Mouse (Mus musculus): ENCODE measurements around the gene Dpm3.

Gene Dpm3

DNA sequence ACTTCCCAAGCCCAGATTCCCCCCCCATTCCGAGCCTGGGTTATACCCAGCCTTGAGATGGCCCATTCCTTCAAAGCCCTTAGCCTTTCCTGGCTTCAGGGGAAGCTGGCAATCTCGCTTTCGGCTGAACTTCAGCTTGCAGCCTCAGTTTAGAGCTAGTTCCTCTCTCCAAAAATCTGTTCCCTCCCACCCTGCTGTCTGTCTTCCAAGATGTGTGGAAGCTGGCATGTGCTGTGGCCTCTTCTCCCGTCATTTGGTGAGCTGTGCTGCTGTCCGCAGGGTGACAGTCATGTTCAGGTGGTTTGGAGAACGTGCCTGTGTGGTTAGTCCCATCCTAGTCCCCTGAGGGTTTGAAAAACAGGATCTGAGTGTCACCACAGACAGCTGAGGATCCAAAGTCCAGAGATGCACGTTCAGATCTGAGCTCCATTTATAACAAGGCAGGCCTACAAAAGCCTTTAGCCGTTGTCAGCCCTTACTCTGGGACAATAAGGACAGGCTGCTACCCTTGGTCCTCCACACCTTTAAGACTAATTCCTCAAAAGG is 36.6 kb downstream of the Dpm3 start:
- DNase-seq: no peak

DNA sequence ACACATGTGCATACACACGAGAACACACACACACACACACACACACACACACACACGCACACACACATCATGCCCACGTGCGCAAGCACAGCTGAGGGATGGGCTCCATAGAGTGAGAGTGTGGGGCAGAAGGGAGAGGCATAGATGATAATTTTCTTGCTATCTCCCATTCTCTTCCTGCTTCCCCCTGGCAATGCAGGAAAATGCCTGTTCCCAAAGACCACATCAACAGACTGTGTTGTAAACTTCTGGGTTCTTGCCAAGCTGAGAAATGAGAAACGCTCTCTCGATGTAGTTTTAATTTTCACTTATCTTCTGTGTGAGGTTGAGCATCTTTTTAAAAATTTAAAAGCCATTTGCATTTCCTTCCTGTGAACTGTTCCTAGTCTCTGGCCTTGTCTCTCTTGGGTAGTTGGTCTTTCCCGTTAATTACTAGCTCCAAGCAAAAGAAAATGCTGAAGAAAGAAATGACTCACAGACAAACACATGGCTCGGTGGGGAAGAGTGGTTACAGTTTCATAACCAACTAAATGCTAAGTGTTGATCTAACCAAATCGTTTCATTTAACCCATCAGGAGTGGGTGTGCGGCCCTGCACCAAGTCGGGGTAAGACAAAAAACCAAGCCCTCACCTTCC is 37.7 kb downstream of the Dpm3 start:
- DNase-seq: peak in 1 of 2 experiments; percentile 23

DNA sequence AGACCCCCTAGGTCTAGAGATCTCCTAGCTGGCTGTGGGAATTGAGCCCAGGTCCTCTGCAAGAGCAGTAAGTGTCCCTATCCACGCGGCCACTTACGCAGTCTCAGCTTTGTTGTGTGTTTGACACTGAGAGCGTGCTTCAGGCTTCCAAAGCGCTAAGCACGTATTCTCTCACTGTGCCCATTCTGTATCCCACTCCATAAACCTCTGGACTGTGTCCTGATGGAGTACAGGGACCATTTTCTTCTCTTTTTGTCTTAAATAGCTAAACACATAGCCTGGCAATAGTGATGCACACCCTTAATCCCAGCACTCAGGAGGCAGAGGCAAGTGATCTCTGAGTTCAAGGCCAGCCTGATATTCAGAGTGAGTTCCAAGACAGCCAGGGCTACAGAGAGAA is 39.8 kb downstream of the Dpm3 start:
- DNase-seq: no peak

DNA sequence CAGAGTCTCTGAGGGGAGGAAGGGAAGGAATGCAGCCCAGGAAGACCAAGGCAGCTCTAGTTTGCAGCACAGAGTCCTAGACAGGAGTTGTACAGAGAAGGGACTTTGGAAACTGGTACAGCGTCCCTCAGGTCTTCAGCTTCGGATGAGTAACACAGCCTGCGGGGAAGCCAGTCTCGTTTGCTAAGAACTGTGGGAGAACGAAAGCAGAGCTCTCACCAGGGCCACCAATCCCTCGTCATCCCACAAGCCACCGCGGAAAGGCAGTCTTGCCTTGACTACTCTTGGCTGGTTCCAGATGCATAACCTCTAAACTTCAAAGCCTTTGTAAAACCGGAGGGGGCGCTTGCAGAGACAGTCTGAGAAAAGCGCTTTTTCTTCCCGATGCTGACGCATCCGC is 40.3 kb downstream of the Dpm3 start:
- DNase-seq: peak in 1 of 2 experiments; percentile 25

DNA sequence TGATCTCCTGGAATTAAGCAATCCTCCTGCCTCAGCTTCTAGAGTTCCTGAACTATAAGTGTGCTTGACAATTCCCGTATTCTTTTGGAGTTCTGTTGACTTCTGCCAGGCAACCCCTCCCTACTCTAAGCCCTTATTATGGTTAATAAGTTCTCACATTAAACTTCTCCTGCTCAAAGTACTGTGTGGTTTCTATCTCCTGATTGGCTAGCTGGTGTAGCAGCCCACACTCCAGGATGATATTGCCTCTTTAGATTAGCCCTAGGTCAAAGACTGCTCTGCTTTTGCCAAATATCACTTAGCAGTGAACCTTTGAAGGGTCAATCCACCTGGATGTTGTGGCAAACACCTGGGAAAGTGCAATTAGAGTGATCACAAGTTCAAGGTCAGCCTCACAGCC is 40.9 kb downstream of the Dpm3 start:
- peak in 1 of 2 experiments; percentile 33 for DNase-seq

DNA sequence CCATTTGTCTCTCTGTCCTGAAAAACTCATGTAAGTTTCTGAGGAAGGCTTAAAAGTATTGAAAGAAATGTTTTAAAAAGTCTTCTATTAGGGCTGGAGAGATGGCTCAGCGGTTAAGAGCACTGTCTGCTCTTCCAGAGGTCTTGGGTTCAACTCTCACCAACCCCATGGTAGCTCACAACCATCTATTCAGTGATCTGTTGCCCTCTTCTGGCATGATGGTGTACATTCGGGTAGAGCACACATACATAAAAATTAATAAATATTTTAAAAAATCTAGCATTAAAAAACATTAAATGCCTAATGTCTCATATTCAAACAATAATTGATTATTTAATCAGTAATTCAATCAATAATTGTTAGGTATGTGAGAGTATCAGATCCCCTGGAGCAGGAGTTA is 41.4 kb downstream of the Dpm3 start:
- DNase-seq: no peak

DNA sequence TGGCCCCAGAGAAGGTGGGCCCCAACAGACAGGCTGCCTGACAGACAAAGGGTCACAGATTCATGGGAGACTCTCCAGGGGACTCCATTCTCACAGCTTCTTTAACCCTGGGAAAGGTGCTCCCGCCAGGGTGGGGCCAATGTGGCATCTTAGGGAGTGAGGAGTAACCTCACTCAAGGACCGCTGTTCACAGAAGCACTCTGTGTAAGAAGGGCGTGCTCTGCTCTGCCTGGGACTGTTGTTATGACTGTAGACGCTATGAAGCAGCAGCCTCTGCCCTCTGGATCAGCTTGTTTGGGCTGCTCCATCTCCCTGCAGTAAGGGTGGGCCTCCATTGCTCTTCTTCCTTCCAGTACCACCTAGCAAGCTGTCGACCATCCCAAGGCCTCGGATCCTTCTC is 45.3 kb downstream of the Dpm3 start:
- peak in 1 of 2 experiments; percentile 45 for DNase-seq

DNA sequence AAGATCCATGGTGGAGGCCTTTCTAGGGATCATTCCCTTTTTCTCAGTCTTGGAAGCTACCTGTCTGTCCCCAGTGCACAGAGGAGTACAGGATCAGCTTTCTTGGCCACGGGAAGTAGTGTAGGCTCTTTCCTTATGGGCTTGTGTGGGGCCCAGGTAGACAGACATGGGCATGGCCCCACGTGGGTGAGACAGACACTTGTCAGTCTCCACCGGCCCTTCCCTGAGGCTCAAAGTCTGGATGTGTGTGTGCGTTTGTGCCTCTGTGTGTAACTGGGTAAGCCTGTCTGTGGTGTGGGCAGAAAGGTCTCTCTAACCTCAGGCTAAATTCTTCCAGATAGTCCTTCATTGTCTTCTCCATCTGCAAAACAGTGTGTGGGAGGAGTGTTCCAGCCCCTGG is 45.9 kb downstream of the Dpm3 start:
- no peak for DNase-seq

DNA sequence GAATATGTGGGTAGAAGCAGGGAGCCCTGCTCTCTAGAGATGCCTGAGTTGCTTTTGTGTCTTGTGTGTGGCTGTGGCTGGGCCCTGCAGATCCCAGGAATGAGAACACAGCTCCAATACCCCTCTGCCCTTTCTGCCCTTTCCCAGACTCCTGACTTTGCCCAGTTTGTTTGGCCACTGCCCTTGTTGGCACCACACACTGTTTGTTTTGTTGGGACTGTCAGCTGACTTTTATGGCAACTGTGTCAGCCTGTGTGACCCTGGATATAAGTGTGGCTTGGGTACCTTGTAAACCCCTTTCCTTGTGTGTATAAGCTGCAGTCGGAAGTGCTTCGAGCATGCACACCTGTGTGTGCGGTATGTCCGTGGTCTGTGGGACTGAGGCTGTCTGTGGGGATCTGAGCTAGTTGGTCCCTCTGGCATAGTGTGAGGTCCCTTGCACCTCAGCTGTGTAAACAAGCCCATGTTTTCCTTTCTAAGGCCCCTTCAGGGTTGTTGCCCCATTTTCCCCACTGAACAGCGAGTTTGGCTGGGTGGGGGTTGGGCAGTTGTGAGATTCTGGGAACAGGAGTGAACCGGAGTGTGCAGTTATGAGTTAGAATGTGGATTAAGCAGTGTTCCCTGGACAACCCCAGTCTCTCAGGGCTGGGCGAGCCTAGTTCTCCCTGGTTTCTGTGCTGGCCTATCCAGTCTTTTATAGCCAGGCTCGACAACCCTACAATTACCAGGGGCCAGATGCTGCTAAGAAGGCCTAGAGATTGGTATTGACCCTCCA is 46.6 kb downstream of the Dpm3 start:
- peak; percentile 42 to 55 for DNase-seq

DNA sequence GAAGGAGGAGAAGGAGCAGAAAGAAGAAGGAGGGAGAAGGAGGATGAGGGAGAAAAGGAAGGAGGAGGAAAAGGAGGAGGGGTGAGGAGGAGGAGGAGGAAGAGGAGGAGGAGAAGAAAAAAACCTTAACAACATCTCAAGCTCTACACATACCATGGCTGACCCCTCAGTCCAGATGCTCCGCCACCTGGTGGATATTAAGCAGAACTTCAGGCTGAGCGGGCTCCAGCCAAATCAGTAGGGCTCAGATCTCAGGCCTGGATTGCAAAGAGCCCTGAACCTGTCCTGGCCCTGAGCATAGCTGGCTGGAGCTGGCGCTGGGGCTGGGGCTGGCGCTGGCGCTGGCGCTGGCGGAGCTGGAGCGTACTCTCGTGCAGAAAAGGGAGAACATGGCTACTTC is 48.9 kb downstream of the Dpm3 start:
- peak; percentile 75 to 81 for DNase-seq

DNA sequence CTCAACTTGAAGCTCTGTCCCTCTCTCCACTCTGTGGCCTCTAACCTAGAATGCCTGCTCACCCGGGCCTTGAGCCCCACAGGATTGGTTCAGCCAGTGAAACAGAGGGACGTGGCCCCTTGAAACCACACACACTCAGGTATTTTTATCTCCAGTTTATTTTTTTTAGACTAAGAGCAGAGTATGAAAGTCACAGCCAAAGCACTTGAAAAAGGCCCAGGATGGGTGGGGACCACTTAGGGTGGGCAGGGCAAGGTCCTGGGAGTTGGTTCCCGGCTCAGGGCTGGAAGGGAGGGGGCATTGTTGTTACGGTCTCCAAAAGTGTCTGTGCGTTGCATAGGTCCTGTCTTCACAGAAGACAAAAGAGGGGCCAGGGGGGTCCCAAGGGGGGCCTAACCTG is 55.2 kb downstream of the Dpm3 start:
- peak; percentile 81 to 90 for DNase-seq

DNA sequence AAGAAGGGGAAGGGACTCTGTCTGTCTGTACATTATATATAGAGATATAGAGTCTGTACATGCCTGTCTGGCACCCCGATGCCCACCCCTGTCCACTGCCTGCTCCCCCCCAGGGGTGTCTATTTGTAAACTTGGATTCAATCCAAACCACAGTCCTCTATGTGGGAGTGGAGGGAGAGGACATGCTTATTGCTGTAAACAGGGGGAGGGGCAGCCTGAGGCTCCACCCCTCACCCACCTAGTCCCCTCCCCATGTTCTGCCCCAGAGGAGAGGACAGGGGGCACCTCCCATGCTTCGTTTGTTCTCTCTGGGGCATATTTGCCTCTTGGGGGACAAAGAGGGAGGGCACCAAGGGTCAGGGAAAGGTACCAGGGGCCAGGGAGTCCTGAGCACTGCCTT is 55.6 kb downstream of the Dpm3 start:
- peak; percentile 68 to 79 for DNase-seq

DNA sequence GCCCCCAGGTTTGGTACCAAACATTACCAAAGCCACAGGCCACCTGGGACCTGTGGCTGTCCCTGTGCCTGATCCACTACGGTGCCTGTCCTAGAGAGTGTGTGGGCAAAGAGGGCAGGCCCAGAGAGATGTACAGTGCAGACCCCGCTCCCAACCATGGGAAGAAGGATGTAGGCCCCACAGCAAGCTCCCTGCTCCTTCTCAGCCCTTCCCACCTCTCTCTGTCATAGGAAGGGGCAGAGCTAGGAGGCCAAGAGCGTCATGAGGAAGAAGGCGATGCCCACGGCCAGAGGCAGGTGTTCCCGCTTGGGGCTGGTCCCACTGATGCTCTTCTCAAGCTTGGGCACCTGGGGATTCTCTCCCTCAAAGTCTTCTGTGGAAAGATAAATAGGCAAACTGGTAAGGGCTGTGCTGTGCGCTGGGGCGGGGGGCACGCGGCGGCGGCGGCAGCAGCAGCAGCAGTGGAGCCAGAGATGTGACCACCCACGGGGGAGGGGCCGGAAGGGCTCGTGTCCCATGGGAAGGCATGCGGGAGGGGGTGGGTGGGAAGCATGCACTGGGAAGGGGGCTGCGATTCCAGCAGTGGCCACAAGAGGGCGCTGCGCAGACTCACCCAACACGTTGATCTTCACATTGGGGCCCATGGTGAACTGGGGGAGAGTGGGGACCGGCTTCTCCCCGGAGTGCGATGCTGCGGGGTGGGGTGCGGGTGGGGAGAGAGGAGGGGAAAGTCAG is 56.2 kb downstream of the Dpm3 start:
- peak; percentile 79 to 85 for DNase-seq

DNA sequence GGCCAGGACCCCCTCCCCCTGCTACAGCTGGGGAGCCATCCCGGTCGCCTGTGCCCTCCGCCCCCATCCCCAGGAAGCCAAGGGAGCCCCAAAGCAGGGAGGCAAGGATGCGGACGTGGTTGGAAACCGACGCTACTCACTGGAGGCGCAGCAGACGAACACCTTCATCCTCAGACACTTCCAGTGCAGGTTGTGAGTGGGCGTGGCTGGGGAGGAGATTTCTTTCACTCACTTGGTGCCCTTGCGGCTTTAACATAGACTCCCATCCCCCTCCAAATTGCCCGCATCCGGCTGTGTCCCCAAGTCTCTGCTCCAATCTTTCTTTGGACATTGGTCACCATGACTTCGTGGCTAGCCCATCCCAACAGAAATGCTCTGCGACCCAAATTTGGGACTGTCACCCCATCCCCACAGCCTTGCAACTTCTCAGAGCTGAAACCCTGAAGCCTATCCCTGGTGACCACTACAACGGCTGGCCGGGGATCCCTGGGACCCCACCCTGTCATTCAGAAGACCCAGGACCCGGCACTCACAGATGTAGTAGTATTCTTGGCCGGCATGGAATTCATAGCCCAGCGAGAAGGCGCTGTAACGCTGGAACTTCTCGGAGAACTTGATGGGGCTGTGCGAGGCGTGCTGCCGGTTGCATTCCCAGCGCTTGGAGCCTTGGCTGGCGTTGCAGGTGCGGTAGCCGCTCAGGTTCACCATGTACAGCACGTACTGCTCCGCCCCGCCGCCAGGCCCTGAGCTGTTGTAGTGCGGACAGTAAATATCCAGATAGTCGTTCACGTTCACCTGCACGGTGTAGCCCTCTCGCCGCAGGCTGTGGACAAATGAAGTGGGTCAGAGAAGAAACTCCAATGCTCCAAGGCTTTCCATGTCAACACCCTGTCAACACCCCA is 57.0 kb downstream of the Dpm3 start:
- DNase-seq: peak; percentile 41 to 49
